Mouse (Mus musculus) hindbrain, embryonic 15.5 days (tissue): ENCODE data around the gene Prune2. TPM values are rescaled to one million over a fixed set of nuclear protein-coding genes. Genes with fewer than 3 reads are reported as not detected.
A peak's percentile ranks its signal among the peaks of the same experiment; 100 is the strongest.

Experiments used
- ATAC-seq: fragments of 200-750 bp; cut with Nextera tagmentation; 2 replicates; pipeline ENCODE4 v1.8.0; 2017; ENCODE audit warnings: low read depth, moderate number of reproducible peaks, moderate TSS enrichment; ENCODE audit not compliant: low FRiP score
- H3K27ac ChIP-seq: fragments of 300-500 bp; sonication (generic); replicated peaks from 2 replicates; pipeline ENCODE4 v1.5.1; 2015; ENCODE audit warnings: mild to moderate bottlenecking, inconsistent platforms
- H3K27me3 ChIP-seq: fragments of 300-500 bp; sonication (generic); 2 replicates; pipeline ENCODE4 v1.6.1; 2015; ENCODE audit warnings: control low read depth, inconsistent platforms
- H3K36me3 ChIP-seq: fragments of 300-500 bp; sonication (generic); 2 replicates; pipeline ENCODE4 v1.6.1; 2015; ENCODE audit warnings: control low read depth, inconsistent platforms
- H3K4me1 ChIP-seq: fragments of 300-500 bp; sonication (generic); replicated peaks from 2 replicates; pipeline ENCODE4 v1.6.1; 2015; ENCODE audit warnings: control low read depth, inconsistent platforms
- H3K4me2 ChIP-seq: fragments of 300-500 bp; sonication (generic); 2 replicates; pipeline ENCODE4 v1.6.1; 2015; ENCODE audit warnings: moderate library complexity, mild to moderate bottlenecking, inconsistent platforms
- H3K4me3 ChIP-seq: fragments of 300-500 bp; sonication (generic); 2 replicates; pipeline ENCODE4 v1.5.1; 2015; ENCODE audit warnings: mild to moderate bottlenecking, inconsistent platforms
- H3K9ac ChIP-seq: fragments of 300-500 bp; sonication (generic); 2 replicates; pipeline ENCODE4 v1.6.1; 2015; ENCODE audit warnings: inconsistent platforms
- H3K9me3 ChIP-seq: fragments of 300-500 bp; sonication (generic); 2 replicates; pipeline ENCODE4 v1.6.1; 2016; ENCODE audit warnings: control low read depth, inconsistent platforms
- WGBS: fragments of 180-500 bp; shearing (Covaris S2); methylation state at CpG from one replicate; pipeline ENCODE4 v1.1.7; 2015; 5-methylcytosine and 5-hydroxymethylcytosine counted together
- polyA plus RNA-seq: library from polyadenylated mRNA; unstranded; fragments of >200 nt; fragmentation: Nextera tagmentation; extraction: Ambion mirVana; gene quantifications from 2 replicates; pipeline ENCODE4 v1.2.1, GENCODE M21; 2015

Prune2 gene
- polyA plus RNA-seq, 1 experiment from 2014 or later = 8.2 TPM

DNA sequence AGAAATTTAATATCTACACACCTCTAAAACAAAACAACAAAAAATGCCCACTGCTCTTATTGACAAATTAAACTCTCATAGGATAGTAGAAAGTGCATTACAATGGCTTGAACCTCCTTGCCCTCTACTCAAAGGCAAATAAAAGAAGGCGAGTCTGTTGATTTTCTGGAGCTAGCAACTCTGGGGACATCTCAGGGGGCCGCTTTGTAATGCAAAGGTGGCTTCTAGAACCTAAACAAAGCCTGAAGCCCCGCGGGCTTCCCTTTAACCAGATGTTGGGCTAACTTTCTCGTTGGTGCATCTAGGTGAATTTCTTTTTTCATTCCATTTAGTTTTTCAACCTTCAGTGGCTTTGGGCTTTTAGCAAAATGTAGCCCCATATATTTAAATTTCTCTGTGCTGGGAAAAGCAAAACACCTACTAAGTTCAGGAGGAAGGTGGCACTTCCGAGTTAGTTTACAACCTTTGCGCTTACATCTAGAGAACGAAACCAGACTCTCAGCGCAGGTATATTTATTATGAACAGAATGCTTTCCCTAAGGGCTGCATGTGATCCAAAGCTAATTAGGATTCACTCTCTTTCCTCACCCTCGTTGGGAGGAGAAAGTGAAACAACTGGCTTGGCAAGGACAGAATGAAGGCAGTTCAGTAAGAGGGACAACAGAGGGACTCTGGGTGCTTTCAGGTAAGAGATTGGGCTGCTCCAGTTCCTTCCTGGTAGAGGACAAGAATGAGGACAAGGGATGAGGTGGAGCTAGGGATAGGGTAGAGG is 182.4 kb downstream of the Prune2 start:
- Histone ChIP-seq H3K9ac (no peak overlapping the region), H3K9me3 (no peaks in the 10 kb centered on the region), H3K27me3 (no peaks in the 10 kb centered on the region), H3K27ac (no peak overlapping the region), H3K4me1 (peaks cover 5% of the 10 kb centered on the region), H3K4me2 (no peak overlapping the region), H3K4me3 (no peak overlapping the region), H3K36me3 (no peaks in the 10 kb centered on the region)
- WGBS = 21% methylated on average over 10 of the region's 10 CpGs
- ATAC-seq = no peak

- H3K4me2 ChIP-seq = no peak overlapping the region
- H3K4me1 ChIP-seq = peaks cover 5% of the 10 kb centered on the region
- no peak overlapping the region for H3K27ac ChIP-seq
- no peaks in the 10 kb centered on the region for H3K9me3 ChIP-seq
- no peak overlapping the region for H3K9ac ChIP-seq
- no peak overlapping the region for H3K4me3 ChIP-seq
- H3K27me3 ChIP-seq = no peaks in the 10 kb centered on the region
- WGBS = 89% methylated on average over 12 of the region's 12 CpGs
- ATAC-seq = no peak
- H3K36me3 ChIP-seq = no peaks in the 10 kb centered on the region
These were observed 184.3 kb downstream of the Prune2 start for GRCm38 (mm10) chr19:17140016-17140914.

DNA sequence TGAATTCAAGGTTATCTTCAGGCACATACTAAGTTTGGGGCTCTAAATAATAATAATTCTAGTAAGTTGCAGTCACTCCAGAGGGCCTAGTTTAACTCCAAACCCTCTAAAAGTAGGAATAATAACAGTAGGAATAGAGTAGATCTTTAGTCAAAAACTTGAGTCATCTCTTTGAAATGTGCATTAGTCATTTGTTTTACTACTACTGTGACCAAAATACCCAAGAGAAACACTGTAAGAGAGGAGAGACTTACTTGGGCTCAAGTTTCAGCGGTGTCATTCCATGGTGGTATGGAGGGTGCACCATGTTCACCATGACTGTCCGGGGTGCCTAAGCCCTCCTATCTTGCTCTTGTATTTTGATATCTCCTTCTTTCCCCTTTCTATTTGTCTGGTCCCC is 187.3 kb downstream of the Prune2 start:
- no peak overlapping the region for H3K4me2 ChIP-seq
- ATAC-seq = no peak
- no peak overlapping the region for H3K4me3 ChIP-seq
- H3K27ac ChIP-seq = no peak overlapping the region
- H3K9ac ChIP-seq = no peak overlapping the region
- H3K4me1 ChIP-seq = no peaks in the 10 kb centered on the region
- H3K27me3 ChIP-seq = no peaks in the 10 kb centered on the region
- H3K9me3 ChIP-seq = no peaks in the 10 kb centered on the region
- WGBS = 96% methylated on average over 2 of the region's 2 CpGs
- no peaks in the 10 kb centered on the region for H3K36me3 ChIP-seq

DNA sequence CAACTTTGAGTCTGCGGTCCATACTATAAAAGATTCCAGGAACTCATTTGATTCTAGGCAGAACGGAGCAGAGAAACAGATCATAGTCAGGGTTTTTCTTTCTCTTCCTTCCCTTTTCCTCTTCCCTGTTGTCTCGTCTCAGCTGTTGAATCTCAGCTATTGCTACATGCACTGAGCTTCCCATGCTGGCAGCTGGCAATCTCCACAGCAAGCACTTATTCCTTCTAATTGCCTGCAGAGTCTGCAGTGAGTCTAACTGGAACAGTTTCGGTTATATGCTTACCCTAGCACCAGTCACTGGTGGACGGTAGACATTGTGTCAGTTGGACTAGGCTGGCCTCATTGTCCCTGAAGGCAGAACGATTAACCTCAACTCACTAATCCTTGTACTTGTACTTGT is 188.3 kb downstream of the Prune2 start:
- Histone ChIP-seq H3K27ac (no peak overlapping the region), H3K4me3 (no peak overlapping the region), H3K36me3 (no peaks in the 10 kb centered on the region), H3K4me2 (no peak overlapping the region), H3K9ac (no peak overlapping the region), H3K9me3 (no peaks in the 10 kb centered on the region), H3K27me3 (no peaks in the 10 kb centered on the region), H3K4me1 (no peaks in the 10 kb centered on the region)
- ATAC-seq = no peak
- 80% methylated on average over 6 of the region's 6 CpGs for WGBS

- H3K36me3 ChIP-seq = no peaks in the 10 kb centered on the region
- H3K4me3 ChIP-seq = no peak overlapping the region
- H3K27me3 ChIP-seq = no peaks in the 10 kb centered on the region
- no peak overlapping the region for H3K9ac ChIP-seq
- no peak overlapping the region for H3K27ac ChIP-seq
- H3K9me3 ChIP-seq = no peaks in the 10 kb centered on the region
- no peak for ATAC-seq
- no peaks in the 10 kb centered on the region for H3K4me1 ChIP-seq
- H3K4me2 ChIP-seq = no peak overlapping the region
- WGBS = 82% methylated on average over 7 of the region's 7 CpGs
These were observed 194.1 kb downstream of the Prune2 start for GRCm38 (mm10) chr19:17150064-17150463.

GRCm38 (mm10) chr19:17151781-17152180 is 195.9 kb downstream of the Prune2 start:
- H3K4me1 ChIP-seq = no peaks in the 10 kb centered on the region
- no peaks in the 10 kb centered on the region for H3K9me3 ChIP-seq
- no peak for ATAC-seq
- H3K27me3 ChIP-seq = no peaks in the 10 kb centered on the region
- no peak overlapping the region for H3K9ac ChIP-seq
- 89% methylated on average over 6 of the region's 6 CpGs for WGBS
- H3K27ac ChIP-seq = no peak overlapping the region
- H3K4me2 ChIP-seq = no peak overlapping the region
- no peak overlapping the region for H3K4me3 ChIP-seq
- H3K36me3 ChIP-seq = no peaks in the 10 kb centered on the region

GRCm38 (mm10) chr19:17152461-17152860 is 196.5 kb downstream of the Prune2 start:
- Histone ChIP-seq H3K36me3 (no peaks in the 10 kb centered on the region), H3K4me1 (no peaks in the 10 kb centered on the region), H3K4me3 (no peak overlapping the region), H3K27ac (no peak overlapping the region), H3K9ac (no peak overlapping the region), H3K27me3 (no peaks in the 10 kb centered on the region), H3K4me2 (no peak overlapping the region), H3K9me3 (no peaks in the 10 kb centered on the region)
- 93% methylated on average over 7 of the region's 7 CpGs for WGBS
- ATAC-seq = no peak

DNA sequence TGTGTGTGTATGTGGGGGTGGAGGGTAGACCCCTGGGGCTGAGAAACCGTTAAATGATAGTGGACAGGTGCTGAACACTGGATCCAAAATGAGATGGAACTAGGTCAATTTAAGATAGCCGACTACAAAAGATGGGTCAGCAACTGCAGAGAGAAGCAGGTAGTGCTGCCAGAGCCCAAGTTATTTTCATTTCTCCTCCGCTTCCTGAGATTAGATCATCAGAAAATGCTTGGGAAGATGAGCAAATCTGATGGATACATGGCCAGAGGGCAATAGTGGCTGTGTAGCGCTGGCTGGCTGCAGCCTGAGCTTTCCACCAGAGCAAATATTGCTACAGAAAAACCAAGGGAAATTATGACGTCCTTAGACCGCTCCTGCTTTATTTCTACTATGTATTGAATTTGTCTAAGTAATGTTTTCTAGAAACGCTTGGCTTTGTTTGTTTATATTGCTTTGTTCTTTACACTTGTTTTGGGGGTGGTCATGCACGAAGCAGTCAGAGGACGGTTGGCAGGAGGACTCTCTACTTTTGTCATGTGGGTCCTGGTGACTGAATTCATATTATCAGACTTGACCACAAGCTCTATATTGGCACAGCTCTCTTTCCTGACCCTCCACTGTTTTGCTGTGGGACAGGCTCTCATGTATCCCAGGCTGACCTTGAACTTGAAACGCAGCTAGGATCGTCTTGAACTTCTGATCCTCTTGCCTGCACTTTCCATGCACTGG is 198.2 kb downstream of the Prune2 start:
- Histone ChIP-seq H3K4me3 (no peak overlapping the region), H3K36me3 (no peaks in the 10 kb centered on the region), H3K4me2 (no peak overlapping the region), H3K9ac (no peak overlapping the region), H3K9me3 (no peaks in the 10 kb centered on the region), H3K27me3 (no peaks in the 10 kb centered on the region), H3K27ac (no peak overlapping the region), H3K4me1 (no peaks in the 10 kb centered on the region)
- no peak for ATAC-seq
- 75% methylated on average over 11 of the region's 11 CpGs for WGBS

DNA sequence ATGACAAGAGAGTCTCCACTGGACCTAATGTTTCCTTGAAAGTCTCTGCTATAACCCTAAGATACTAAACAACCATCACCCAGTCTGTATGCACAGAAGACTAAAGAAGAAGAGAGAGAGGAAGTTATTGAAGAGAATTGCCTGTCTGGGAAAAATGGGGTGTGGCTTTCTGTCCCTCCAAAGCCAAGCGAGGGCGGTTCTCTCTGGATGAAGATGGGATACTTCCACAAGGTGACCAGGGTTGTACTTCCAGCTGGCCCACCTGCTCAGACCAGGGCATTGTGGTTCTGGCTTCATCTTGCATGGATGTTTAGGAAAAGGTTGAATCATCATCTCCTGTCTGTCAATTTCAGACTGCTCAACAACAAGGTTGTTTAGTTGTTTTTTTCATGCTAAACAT is 199.3 kb downstream of the Prune2 start:
- Histone ChIP-seq H3K4me2 (no peak overlapping the region), H3K27me3 (no peaks in the 10 kb centered on the region), H3K27ac (no peak overlapping the region), H3K4me3 (no peak overlapping the region), H3K9ac (no peak overlapping the region), H3K36me3 (no peaks in the 10 kb centered on the region), H3K4me1 (no peaks in the 10 kb centered on the region), H3K9me3 (no peaks in the 10 kb centered on the region)
- no peak for ATAC-seq
- WGBS = 88% methylated on average over 2 of the region's 2 CpGs

DNA sequence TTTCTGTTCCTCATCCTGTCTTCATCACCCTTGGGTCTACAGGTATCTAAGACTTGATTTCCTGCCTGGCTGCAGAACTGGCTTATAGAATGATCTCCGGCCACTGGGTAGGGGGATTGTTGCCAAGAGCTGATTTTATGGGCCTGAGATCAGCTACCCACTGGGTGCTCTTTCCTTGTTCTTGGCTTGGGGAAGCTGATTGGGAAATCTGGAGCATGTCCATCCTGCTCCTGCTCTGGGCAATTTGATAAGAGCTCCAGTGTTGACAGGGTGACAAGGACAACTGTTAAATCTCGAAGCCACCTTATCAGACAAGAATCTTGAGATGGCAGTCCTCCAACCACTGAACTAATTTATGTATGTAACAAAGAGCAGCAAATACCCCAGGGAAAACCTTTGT is 203.8 kb downstream of the Prune2 start:
- H3K36me3 ChIP-seq = no peaks in the 10 kb centered on the region
- ATAC-seq = no peak
- H3K9me3 ChIP-seq = no peaks in the 10 kb centered on the region
- no peak overlapping the region for H3K4me3 ChIP-seq
- H3K4me2 ChIP-seq = no peak overlapping the region
- H3K27ac ChIP-seq = no peak overlapping the region
- no peak overlapping the region for H3K9ac ChIP-seq
- WGBS = 59% methylated on average over 2 of the region's 2 CpGs
- no peaks in the 10 kb centered on the region for H3K27me3 ChIP-seq
- no peaks in the 10 kb centered on the region for H3K4me1 ChIP-seq

GRCm38 (mm10) chr19:17160231-17160630 is 204.3 kb downstream of the Prune2 start:
- H3K4me1 ChIP-seq = no peaks in the 10 kb centered on the region
- no peaks in the 10 kb centered on the region for H3K9me3 ChIP-seq
- WGBS = 90% methylated on average over 2 of the region's 2 CpGs
- no peaks in the 10 kb centered on the region for H3K27me3 ChIP-seq
- no peak overlapping the region for H3K9ac ChIP-seq
- H3K36me3 ChIP-seq = no peaks in the 10 kb centered on the region
- H3K27ac ChIP-seq = no peak overlapping the region
- no peak overlapping the region for H3K4me2 ChIP-seq
- H3K4me3 ChIP-seq = no peak overlapping the region
- 0 out of 2 replicates have a peak, but pooled peaks have one; percentile 38 for ATAC-seq

DNA sequence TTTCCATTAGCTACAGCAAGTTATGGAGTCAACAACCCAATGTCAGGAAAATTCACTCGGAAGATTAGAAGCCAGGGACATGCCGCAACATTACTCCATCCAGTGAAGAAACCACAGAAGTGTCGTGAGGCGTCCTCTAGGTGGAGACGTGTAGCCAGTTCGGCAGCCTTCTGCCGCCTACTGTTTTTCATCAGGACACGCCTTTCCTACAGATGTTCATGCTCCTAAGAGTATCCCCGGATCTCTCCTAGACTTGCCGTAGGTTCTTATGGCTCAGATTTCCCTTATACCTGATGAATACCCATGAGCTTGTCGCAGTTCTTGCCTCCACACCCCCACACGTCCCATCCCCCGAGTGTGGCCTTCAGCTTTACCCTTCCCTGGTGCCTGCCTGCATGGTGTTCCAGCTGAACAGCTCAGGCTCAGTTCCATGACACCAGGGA is 207.6 kb downstream of the Prune2 start:
- WGBS = 25% methylated on average over 13 of the region's 13 CpGs
- no peaks in the 10 kb centered on the region for H3K4me1 ChIP-seq
- H3K9ac ChIP-seq = no peak overlapping the region
- H3K9me3 ChIP-seq = no peaks in the 10 kb centered on the region
- no peak overlapping the region for H3K4me3 ChIP-seq
- no peak for ATAC-seq
- no peaks in the 10 kb centered on the region for H3K27me3 ChIP-seq
- no peak overlapping the region for H3K27ac ChIP-seq
- no peaks in the 10 kb centered on the region for H3K36me3 ChIP-seq
- 0 out of 2 replicates have a peak overlapping the region, but pooled peaks have one; percentile 21 for H3K4me2 ChIP-seq
